Mouse (Mus musculus) spleen, adult 2 months (tissue): ENCODE data around the gene Hist1h2ac.

Experiments
- CTCF ChIP-seq: fragments of 200-500 bp; IDR thresholded peaks from 2 replicates; pipeline ENCODE4 v1.5.1; 2011; ENCODE audit warnings: mild to moderate bottlenecking, inconsistent platforms; ENCODE audit not compliant: insufficient read depth, insufficient read length, insufficient replicate concordance; ENCODE audit errors: extremely low read depth
- POLR2A ChIP-seq: fragments of 200-500 bp; IDR thresholded peaks from 2 replicates; pipeline ENCODE4 v1.6.1; 2011; ENCODE audit warnings: low read depth, low read length, inconsistent platforms

DNA sequence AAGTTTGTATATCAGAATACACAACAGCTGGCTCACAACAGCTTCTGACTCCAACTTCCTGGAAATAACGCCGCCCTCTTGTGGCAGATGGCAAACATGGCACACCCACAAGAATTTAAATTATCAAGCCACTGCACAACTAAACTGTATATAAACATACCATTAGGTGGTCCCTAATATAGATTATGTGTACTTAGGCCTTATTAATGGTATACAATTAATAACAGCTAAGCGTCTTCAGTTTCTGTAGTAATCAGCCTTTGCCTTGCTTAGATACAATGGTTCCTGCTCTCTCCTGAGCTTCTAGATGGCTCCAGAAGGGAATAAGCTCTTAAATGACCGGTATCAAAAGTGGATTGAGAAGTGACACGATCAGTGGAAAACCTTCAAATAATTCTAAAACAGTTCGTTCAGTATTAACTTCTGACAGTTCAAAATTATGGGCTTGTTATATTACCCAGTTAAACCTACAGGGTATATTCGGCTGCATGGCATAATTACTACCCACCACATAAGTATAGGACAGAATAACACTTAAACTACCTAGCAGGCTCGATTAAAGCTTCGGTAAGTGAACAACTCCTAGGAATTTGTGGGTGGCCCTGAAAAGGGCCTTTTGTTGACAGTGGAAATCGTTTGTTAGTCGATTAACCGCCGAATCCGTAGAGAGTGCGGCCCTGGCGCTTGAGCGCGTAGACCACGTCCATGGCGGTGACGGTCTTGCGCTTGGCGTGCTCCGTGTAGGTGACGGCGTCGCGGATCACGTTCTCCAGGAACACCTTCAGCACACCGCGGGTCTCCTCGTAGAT, 13.9 kb upstream of the Hist1h2ac start:
- TF ChIP-seq POLR2A, result no peak
- peak; percentile 52; the same call in 1 of the 2 replicates for TF ChIP-seq CTCF
